Mouse (Mus musculus): Measurements from ENCODE around the gene Bace2.

DNA sequence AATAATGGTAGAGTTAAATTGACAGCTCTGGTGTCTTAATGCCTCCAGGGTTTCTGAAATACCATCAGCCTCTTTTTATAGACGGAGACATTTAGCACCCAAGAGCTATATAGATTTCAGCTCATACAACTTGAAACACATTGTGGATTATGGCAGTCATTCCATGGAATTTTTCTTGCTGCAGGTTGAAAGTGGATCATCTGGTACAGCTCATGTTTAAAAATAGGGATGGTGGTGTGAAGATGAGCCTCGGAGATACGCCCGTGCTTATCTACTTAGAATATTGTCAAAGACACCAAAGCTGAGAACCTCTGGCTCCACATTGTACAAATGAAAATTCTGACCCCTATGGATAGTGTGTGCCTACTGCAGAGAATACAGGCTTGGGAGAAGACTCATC lies 73.5 kb downstream of the Bace2 start:
- TF ChIP-seq CEBPB (IDR thresholded peaks at IDR 0.05; ENCODE audit: low read depth) (no peak), CTCF (IDR thresholded peaks at IDR 0.05; ENCODE audit: control insufficient read depth, insufficient read depth, insufficient read length) (no peak), MAX (IDR thresholded peaks at IDR 0.05) (no peak), USF1 (IDR thresholded peaks at IDR 0.05; ENCODE audit: low read depth) (no peak), MYOG (IDR thresholded peaks at IDR 0.05; ENCODE audit: control insufficient read depth, extremely low read depth, insufficient read length) (no peak)

Measured in C2C12 (cell line).